Mouse (Mus musculus) kidney, adult 11 months (tissue): ENCODE data around the gene Tra2b.
A peak's percentile ranks its signal among the peaks of the same experiment; 100 is the strongest.
"Not testable (repeated sequence)": the region's sequence is repeated elsewhere in the genome, so short reads cannot be mapped to it uniquely, and the experiment has no call there.

ENCODE experiments used
- DNase-seq: peaks from one replicate; pipeline ENCODE4 v3.0.0; 2022

Gene Tra2b

DNA sequence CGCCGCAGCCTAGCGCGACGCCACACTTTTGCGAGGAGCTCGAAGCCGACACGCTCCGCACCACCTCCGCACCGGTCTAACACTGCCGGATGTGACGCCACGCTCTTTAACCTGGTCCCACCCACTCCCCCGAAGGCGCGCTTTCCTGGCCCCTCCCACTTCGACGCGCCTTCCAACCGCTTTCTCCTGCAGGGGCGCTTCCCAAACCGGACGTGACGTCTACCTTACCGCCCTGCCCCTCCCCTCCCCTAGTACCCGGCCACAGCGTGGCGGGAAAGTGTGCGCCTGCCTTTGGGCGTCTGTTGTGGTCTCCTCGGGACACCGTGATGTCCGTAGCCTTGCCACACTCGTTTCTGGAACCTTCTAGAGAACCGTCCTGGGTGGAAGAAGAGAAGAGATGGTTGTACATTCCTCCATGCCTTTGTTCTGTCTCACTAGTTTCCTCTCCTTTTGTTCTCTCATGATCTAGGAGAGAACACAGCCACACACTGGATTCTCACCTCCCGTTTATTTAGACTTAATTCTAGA lies at the start of gene Tra2b:
Gene Tra2b (minus strand): TSS at position 157 of the 528 bp plus-strand sequence.
- DNase-seq = peak; percentile 95

DNA sequence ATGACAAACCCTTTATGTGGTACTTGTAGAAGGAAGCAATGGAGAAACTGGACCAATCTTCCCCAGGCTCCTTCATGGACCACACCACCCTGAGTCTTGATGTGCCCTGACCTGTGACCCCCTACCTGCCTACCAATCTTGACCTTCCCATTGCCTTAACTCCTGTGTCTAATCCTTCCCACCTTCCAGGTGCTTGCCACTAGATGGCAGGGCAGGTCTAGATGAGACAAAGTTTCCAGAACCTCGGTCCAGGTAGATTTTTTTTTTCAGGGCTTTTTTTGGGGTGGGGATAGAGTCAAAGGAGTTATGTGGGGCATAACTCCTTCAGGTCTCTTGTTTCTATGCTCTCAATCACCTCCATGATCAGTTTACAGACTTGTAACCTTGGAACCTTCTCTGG lies 44.8 kb upstream of the Tra2b start:
- DNase-seq = peak; percentile 18

- DNase-seq = peak; percentile 70
These were observed 36.8 kb upstream of the Tra2b start for GRCm38 (mm10) chr16:22302606-22303005.

DNA sequence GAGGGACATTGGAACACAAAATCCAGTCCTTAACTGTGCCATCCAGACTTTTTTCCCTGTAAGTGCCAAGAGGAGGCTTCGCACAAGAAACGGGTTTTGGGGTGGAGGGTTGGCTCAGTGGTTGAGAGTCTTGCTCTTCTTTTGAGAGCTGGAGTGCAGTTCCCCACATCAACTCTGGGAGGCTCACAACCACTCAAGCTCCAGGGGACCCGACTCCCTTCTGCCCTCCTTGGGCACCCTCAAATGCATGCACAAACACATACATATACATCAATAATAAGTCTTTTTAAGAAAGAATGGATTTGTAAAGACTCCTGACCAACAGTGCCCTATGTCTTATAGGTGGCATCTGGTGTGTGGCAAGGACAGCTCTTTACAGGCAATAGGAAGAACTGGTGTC lies 35.6 kb upstream of the Tra2b start:
- no peak for DNase-seq

GRCm38 (mm10) chr16:22296901-22297300 lies 31.1 kb upstream of the Tra2b start:
- no peak for DNase-seq

GRCm38 (mm10) chr16:22294812-22295211 lies 29.0 kb upstream of the Tra2b start:
- not testable (repeated sequence) for DNase-seq

DNA sequence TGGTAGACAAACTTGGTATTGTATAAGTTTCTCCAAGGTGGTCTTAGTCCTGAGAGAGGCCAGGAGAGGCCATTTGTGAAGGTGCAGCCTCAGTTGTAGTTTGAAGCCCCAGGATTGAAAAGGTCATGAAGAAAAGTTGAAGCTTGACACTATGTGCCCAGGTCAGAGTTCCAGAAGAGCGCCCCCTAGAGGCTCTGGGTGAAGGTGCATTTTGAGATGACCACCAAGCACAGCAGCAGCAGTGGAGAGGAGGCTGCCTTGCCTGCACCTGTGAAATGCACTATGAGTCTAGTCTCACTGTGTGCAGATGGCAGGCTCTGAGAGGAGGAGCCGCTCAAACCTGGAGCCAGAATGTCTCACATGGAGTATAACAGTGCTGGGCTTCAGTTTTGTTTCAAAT lies 27.8 kb upstream of the Tra2b start:
- no peak for DNase-seq

GRCm38 (mm10) chr16:22292394-22292793 lies 26.6 kb upstream of the Tra2b start:
- no peak for DNase-seq

- no peak for DNase-seq
These were observed 23.8 kb upstream of the Tra2b start for GRCm38 (mm10) chr16:22289643-22290042.

- DNase-seq = no peak
These were observed 21.2 kb upstream of the Tra2b start for GRCm38 (mm10) chr16:22286996-22287395.

GRCm38 (mm10) chr16:22276536-22276935 lies 10.7 kb upstream of the Tra2b start:
- DNase-seq = no peak

GRCm38 (mm10) chr16:22275142-22275541 lies 9.3 kb upstream of the Tra2b start:
- DNase-seq = no peak

DNA sequence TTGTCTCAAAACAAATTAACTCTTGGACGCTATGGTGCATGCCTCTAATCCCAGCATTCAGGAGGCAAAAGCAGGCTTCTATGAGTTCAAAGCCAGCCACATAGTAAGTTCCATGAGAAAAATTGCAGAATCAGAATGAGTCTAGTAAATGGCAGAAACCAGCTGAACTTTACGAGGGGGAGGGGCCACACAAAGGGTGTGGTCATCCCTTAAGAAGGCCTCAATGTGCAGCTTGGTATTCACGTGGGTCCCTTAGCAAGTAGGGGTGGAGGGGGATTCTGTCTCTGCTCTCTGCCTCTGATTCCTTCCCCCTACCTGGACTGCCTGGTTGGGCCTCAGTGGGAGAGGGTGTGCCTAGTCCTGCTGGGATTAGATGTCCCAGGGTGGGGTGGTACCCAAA lies 4.7 kb upstream of the Tra2b start:
- no peak for DNase-seq

DNA sequence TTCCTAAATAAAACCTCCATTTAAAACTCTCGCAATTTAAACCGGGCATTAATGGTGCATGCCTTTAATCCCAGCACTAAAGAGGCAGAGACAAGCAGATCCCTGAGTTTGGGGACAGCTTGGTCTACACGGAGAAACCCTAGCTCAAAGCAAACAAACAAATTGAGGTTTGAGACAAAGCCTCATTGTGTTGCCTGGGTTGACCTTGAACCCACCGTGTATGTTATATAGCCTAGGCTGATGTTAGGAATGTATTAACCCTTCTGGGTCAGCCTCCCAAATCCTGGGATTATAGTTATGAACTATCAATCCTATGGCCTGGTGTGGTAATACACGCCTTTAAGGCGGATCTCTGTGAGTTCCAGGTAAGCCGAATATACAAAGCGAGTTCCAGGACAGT lies 579 bp upstream of the Tra2b start:
- DNase-seq = no peak

DNA sequence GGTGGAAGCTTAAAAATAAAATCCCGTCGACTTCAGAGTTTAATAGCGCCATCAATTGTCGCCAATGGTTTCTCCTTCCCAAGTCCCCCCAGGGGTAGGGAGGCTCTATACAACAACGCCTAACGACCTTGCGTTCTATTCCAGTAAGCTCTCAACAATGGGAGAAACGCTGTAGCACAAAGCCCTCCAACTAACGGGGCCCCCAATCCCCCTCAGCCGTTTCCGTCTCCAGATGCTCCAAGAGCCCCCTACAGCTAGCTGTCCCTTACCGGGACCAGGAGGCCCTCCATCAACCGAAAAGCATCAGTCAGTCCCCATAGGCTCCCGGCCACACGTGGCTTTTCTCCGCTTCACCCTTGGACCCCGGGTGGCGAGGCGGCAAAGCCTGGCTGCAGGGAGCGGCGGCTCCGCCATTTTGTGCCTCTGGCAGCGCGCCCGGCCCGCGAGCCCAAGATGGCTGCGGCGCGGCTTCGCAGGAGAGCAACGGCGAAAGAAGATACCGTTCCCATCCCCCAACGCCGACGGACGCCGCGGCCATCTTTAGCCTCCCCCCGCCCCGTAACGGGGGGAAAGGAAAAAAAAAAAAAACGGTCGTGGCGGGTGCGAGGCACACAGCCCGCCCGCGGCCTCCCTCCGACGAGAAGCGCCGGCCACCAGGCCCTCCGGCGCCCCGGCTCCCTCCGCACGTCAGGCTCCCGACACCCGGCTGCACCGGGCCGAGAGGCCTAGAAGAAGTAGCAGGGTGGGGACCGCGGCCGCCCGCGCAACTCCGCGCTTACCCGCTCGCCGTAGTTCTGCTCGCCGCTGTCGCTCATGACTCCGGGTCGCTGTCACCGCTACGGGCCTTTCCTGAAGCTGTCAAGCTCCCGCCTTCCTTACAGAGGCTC lies 600 bp downstream of the Tra2b start:
- peak; percentile 75 for DNase-seq

DNA sequence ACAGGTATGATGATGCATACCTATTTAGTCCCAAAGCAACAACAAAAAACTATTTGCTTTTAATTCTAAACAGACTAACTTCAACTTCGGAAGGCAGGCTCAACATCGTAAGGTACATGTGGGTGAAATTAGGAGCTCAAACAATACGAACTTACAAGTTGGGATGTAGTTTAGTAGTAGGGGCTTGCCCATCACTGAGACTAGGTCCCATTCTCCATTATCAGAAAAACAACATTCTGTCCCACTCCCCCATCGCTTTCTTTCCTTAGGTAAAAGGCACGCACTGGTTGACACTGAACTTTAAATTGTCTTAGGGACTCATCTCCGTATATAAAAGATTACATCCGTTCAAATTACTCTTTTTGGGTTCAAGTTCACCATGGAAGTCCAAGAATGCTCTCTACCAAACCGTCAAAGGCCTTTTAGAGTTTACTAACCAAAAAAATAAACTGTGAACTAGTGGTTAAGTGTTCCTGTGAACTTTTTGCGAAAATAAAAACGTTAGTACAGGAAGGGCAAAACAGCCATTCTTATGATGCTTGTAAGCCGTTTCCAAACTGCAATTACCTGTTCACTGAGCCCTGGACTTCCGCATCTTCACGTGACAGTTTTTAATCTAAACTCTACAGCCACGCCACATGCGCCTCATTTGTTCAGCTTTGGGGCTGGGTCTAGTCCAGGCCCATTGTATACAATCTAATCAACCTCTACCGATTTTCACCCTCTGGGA lies 1.4 kb downstream of the Tra2b start:
- DNase-seq = no peak

DNA sequence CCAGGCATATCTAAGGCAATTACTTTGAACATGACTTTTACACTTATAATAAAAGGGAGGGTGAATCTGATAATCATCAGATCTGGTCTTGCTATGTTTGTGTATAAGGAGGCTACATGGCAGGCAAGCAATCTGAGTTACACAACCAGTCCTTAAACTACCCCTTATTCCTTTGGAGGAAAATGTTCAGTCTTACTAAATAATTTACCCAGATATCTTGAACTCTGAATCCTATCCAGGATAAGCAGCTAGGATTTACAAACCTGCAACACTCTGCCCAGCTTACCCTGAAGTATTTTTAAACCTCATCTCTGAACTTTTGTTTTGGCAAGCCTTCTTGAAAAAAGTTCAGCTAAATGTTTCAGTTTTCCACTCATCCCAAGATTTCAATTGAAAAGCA lies 2.7 kb downstream of the Tra2b start:
- DNase-seq = no peak

GRCm38 (mm10) chr16:22261563-22261962 lies 4.2 kb downstream of the Tra2b start:
- no peak for DNase-seq

DNA sequence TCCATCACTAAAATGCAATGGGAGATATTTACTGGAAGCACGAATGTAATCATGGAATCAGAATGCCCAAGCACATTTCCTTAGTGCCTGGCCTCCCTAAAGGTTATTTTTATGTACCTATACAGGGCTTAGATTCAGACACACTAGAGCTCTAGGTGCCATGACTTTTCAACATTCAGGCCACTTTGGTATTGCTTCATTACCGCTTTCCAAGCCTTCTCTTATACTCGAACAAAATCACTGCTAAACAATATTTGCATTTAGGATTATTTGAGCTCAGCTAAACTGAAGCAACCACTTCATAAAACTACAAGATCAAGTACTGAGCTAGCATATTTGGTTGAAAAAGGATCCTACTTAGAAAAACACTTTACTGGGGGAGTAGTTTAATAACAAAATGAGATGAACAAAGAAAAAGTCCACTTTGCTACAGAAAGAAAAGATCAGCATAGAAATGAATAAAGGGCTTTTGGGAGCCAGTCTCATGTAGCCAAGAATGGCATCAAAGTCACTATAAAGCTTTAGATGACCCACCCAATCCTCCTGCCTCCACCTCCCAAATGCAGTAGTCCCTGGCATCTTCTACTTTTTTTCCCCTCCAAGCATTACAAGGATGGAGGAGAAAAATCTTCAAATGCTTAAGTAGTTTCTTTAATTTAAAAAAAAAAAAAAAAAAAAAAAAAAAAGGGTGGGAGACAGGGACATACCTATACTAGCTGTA lies 5.2 kb downstream of the Tra2b start:
- DNase-seq = no peak

GRCm38 (mm10) chr16:22252255-22252654 lies 13.6 kb downstream of the Tra2b start:
- not testable (repeated sequence) for DNase-seq

DNA sequence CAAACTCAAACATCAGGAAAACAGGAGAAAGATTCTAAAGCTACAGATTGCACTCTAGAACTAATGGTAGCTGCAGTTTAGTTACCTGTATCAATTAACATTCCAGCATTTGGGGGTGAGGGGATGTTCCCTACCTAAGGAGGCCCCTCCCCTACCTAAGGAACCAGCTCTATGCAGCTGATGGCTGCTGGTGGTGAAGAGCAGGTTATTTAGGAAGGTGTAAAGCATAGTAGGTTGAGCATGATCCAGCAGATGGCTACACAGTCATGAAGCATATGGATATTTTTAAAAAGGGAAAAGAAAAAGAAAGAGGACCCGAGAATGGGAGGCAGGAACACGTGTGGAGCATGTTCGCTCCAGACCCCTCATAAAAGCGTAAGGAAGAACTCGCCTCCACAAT lies 15.5 kb downstream of the Tra2b start:
- DNase-seq = no peak

DNA sequence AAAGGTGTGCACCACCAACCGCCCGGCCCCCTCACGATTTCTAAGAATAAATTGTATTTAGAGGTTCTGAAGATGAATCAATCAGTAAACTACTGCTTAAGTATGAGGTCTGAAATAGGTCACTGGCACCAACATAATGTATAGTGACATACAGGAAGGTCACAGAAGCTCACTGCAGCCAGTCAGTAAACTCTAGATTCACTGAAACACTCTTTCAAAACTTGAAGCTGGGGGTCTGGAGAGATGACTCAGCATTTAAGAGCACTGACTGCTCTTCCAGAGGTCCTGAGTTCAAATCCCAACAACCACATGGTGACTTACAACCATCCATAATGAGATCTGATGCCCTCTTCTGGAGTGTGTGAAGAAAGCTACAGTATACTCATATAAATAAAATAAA lies 16.1 kb downstream of the Tra2b start:
- no peak for DNase-seq

DNA sequence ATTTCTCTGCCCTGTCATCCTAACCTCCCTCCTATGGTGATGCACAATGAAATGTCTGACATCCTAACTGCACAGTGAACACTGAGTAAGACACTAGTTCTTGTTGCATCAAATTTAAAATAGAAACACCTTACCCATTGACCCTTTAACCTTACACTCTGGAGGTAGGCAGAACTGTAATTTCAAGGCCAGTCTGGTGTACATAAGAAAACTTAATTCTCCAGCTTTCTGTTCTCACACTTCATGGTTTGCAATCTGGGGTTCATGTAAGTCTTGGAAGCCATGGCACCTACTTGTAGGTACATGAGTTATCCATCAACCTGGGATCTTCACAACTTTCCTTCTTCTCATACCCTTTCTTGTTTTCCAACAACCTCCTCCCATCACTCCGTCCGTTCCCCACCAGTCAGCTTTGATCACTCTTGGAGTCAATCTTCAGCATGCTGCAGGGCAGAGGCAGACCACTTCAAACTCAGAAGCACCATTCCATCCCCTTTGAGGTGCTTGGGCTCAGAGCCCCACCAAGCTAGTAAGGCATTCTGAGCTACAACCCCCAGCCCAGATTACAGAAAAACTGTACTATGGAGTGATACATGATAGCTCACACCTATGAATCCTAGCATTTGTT lies 23.5 kb downstream of the Tra2b start:
- DNase-seq = no peak
